Mouse (Mus musculus) erythroblast, embryonic 14.5 days (primary cell): ENCODE results near the gene Cd2.

Experiments used
- GATA1 ChIP-seq: IDR thresholded peaks from 2 replicates; pipeline ENCODE4 v1.6.1; 2012; ENCODE audit warnings: low read length, inconsistent platforms, mixed read lengths
- TAL1 ChIP-seq: IDR thresholded peaks from 3 replicates; pipeline ENCODE4 v1.6.1; 2012; ENCODE audit warnings: low read length, inconsistent platforms, mixed read lengths

DNA sequence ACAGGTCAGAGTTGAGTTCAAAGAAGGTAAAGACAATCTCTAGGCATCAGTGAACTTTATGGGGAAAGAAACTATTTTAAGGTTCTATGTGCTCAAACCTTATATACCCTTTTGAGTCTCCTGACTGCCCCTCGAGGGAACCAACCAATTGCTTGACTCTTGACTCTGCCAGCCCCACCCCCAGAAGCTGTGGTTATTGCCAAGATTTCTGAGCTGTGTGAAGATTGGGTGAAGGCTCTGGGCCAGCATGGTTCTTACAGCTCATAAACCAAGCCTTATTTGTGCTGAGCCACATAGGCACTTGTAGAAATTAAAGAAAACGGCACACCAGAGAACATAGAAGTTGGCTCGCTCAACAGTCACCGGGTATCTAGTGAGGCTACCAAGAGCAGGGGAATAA lies 48.5 kb downstream of the Cd2 start:
- TF ChIP-seq TAL1 (no peak), GATA1 (no peak)
